Mouse (Mus musculus): ENCODE data around the gene Adgrf3. TPM values are rescaled to one million over a fixed set of nuclear protein-coding genes. Genes with fewer than 3 reads are reported as not detected.

The Adgrf3 gene
- polyA plus RNA-seq, 1 experiment from 2014 or later, result not detected

- WGBS, result 91% methylated on average over 1 of the region's 1 CpGs
- no peak overlapping the region for H3K4me2 ChIP-seq (ENCODE audit: low read length)
- no peak for DNase-seq (ENCODE audit: low spot score)
These were observed 13.1 kb downstream of the Adgrf3 start for GRCm38 (mm10) chr5:30192452-30192851.

GRCm38 (mm10) chr5:30187687-30188485 is 17.6 kb downstream of the Adgrf3 start:
- Histone ChIP-seq H3K27me3 (replicated peaks; ENCODE audit: control insufficient read depth, insufficient read depth, low read length) (no peaks in the 10 kb centered on the region), H3K36me3 (ENCODE audit: control insufficient read depth, insufficient read depth, low read length) (peaks cover 39% of the 10 kb centered on the region), H3K9me3 (replicated peaks; ENCODE audit: control insufficient read depth, low read length) (no peaks in the 10 kb centered on the region), H3K27ac (ENCODE audit: low read depth, low read length) (no peak overlapping the region), H3K4me2 (ENCODE audit: low read length) (no peak overlapping the region), H3K4me1 (ENCODE audit: control insufficient read depth, insufficient read depth, low read length) (no peaks in the 10 kb centered on the region), H3K4me3 (ENCODE audit: low read depth, low read length) (no peak overlapping the region), H3K9ac (ENCODE audit: low read length) (no peak overlapping the region)
- WGBS, result 97% methylated on average over 12 of the region's 12 CpGs
- DNase-seq (ENCODE audit: low spot score) (no peak), ATAC-seq (no peak)

More at GRCm38 (mm10) chr5:30192452-30192851, 13.1 kb downstream of the Adgrf3 start:
- H3K9ac ChIP-seq (ENCODE audit: low read length), result no peak overlapping the region
- no peak overlapping the region for H3K4me3 ChIP-seq (ENCODE audit: low read depth, low read length)
- H3K9me3 ChIP-seq (replicated peaks; ENCODE audit: control insufficient read depth, low read length), result no peaks in the 10 kb centered on the region
- no peaks in the 10 kb centered on the region for H3K27me3 ChIP-seq (replicated peaks; ENCODE audit: control insufficient read depth, insufficient read depth, low read length)
- H3K4me1 ChIP-seq (ENCODE audit: control insufficient read depth, insufficient read depth, low read length), result no peaks in the 10 kb centered on the region
- H3K36me3 ChIP-seq (ENCODE audit: control insufficient read depth, insufficient read depth, low read length), result peaks cover 14% of the 10 kb centered on the region; the same call in 1 of the 2 replicates
- no peak overlapping the region for H3K27ac ChIP-seq (ENCODE audit: low read depth, low read length)
- ATAC-seq, result no peak

- no peak overlapping the region for H3K27ac ChIP-seq (ENCODE audit: low read depth, low read length)
- no peak overlapping the region for H3K4me3 ChIP-seq (ENCODE audit: low read depth, low read length)
- no peak overlapping the region for H3K4me2 ChIP-seq (ENCODE audit: low read length)
- H3K9ac ChIP-seq (ENCODE audit: low read length), result no peak overlapping the region
- H3K27me3 ChIP-seq (replicated peaks; ENCODE audit: control insufficient read depth, insufficient read depth, low read length), result no peaks in the 10 kb centered on the region
- H3K4me1 ChIP-seq (ENCODE audit: control insufficient read depth, insufficient read depth, low read length), result no peaks in the 10 kb centered on the region
- H3K9me3 ChIP-seq (replicated peaks; ENCODE audit: control insufficient read depth, low read length), result no peaks in the 10 kb centered on the region
- ATAC-seq, result no peak
- 88% methylated on average over 4 of the region's 4 CpGs for WGBS
- no peak for DNase-seq (ENCODE audit: low spot score)
- H3K36me3 ChIP-seq (ENCODE audit: control insufficient read depth, insufficient read depth, low read length), result peaks cover 80% of the 10 kb centered on the region
These were observed 29.7 kb downstream of the Adgrf3 start for GRCm38 (mm10) chr5:30175811-30176210.

- peaks cover 71% of the 10 kb centered on the region for H3K36me3 ChIP-seq (ENCODE audit: control insufficient read depth, insufficient read depth, low read length)
- H3K27ac ChIP-seq (ENCODE audit: low read depth, low read length), result no peak overlapping the region
- H3K4me3 ChIP-seq (ENCODE audit: low read depth, low read length), result no peak overlapping the region
- no peaks in the 10 kb centered on the region for H3K4me1 ChIP-seq (ENCODE audit: control insufficient read depth, insufficient read depth, low read length)
- H3K4me2 ChIP-seq (ENCODE audit: low read length), result no peak overlapping the region
- ATAC-seq (no peak), DNase-seq (ENCODE audit: low spot score) (no peak)
- WGBS, result 49% methylated on average over 20 of the region's 20 CpGs
- H3K9ac ChIP-seq (ENCODE audit: low read length), result no peak overlapping the region
- H3K27me3 ChIP-seq (replicated peaks; ENCODE audit: control insufficient read depth, insufficient read depth, low read length), result no peaks in the 10 kb centered on the region
- no peaks in the 10 kb centered on the region for H3K9me3 ChIP-seq (replicated peaks; ENCODE audit: control insufficient read depth, low read length)
These were observed 32.4 kb downstream of the Adgrf3 start for GRCm38 (mm10) chr5:30172931-30173692.

GRCm38 (mm10) chr5:30172115-30172514 is 33.4 kb downstream of the Adgrf3 start:
- ATAC-seq (no peak), DNase-seq (ENCODE audit: low spot score) (no peak)
- Histone ChIP-seq H3K9me3 (replicated peaks; ENCODE audit: control insufficient read depth, low read length) (no peaks in the 10 kb centered on the region), H3K27ac (ENCODE audit: low read depth, low read length) (no peak overlapping the region), H3K36me3 (ENCODE audit: control insufficient read depth, insufficient read depth, low read length) (peaks cover 69% of the 10 kb centered on the region), H3K9ac (ENCODE audit: low read length) (no peak overlapping the region), H3K4me2 (ENCODE audit: low read length) (no peak overlapping the region), H3K4me3 (ENCODE audit: low read depth, low read length) (no peak overlapping the region), H3K4me1 (ENCODE audit: control insufficient read depth, insufficient read depth, low read length) (no peaks in the 10 kb centered on the region), H3K27me3 (replicated peaks; ENCODE audit: control insufficient read depth, insufficient read depth, low read length) (no peaks in the 10 kb centered on the region)

- H3K27ac ChIP-seq (ENCODE audit: low read depth, low read length), result no peak overlapping the region
- H3K4me2 ChIP-seq (ENCODE audit: low read length), result no peak overlapping the region
- DNase-seq (ENCODE audit: low spot score), result no peak
- no peaks in the 10 kb centered on the region for H3K9me3 ChIP-seq (replicated peaks; ENCODE audit: control insufficient read depth, low read length)
- H3K9ac ChIP-seq (ENCODE audit: low read length), result no peak overlapping the region
- no peaks in the 10 kb centered on the region for H3K4me1 ChIP-seq (ENCODE audit: control insufficient read depth, insufficient read depth, low read length)
- WGBS, result 84% methylated on average over 5 of the region's 5 CpGs
- ATAC-seq, result no peak
- H3K27me3 ChIP-seq (replicated peaks; ENCODE audit: control insufficient read depth, insufficient read depth, low read length), result no peaks in the 10 kb centered on the region
- no peak overlapping the region for H3K4me3 ChIP-seq (ENCODE audit: low read depth, low read length)
- peaks cover 52% of the 10 kb centered on the region for H3K36me3 ChIP-seq (ENCODE audit: control insufficient read depth, insufficient read depth, low read length)
These were observed 35.1 kb downstream of the Adgrf3 start for GRCm38 (mm10) chr5:30170303-30170940.

- WGBS, result 95% methylated on average over 5 of the region's 5 CpGs
- Histone ChIP-seq H3K27me3 (replicated peaks; ENCODE audit: control insufficient read depth, insufficient read depth, low read length) (no peaks in the 10 kb centered on the region), H3K4me1 (ENCODE audit: control insufficient read depth, insufficient read depth, low read length) (no peaks in the 10 kb centered on the region)
These were observed 40.1 kb downstream of the Adgrf3 start for GRCm38 (mm10) chr5:30165234-30165946.

GRCm38 (mm10) chr5:30162339-30162738 is 43.2 kb downstream of the Adgrf3 start:
- H3K9ac ChIP-seq (ENCODE audit: low read length), result no peak overlapping the region
- DNase-seq (ENCODE audit: low spot score) (no peak), ATAC-seq (no peak)
- no peaks in the 10 kb centered on the region for H3K9me3 ChIP-seq (replicated peaks; ENCODE audit: control insufficient read depth, low read length)
- no peak overlapping the region for H3K4me3 ChIP-seq (ENCODE audit: low read depth, low read length)
- no peaks in the 10 kb centered on the region for H3K27me3 ChIP-seq (replicated peaks; ENCODE audit: control insufficient read depth, insufficient read depth, low read length)
- no peak overlapping the region for H3K4me2 ChIP-seq (ENCODE audit: low read length)
- no peaks in the 10 kb centered on the region for H3K4me1 ChIP-seq (ENCODE audit: control insufficient read depth, insufficient read depth, low read length)
- no peak overlapping the region for H3K27ac ChIP-seq (ENCODE audit: low read depth, low read length)
- H3K36me3 ChIP-seq (ENCODE audit: control insufficient read depth, insufficient read depth, low read length), result peaks cover 5% of the 10 kb centered on the region; the same call in 1 of the 2 replicates
- WGBS, result 88% methylated on average over 6 of the region's 6 CpGs

More at GRCm38 (mm10) chr5:30165234-30165946, 40.1 kb downstream of the Adgrf3 start:
- DNase-seq (ENCODE audit: low spot score) (no peak), ATAC-seq (no peak)
- Histone ChIP-seq H3K4me2 (ENCODE audit: low read length) (no peak overlapping the region), H3K27ac (ENCODE audit: low read depth, low read length) (no peak overlapping the region), H3K9me3 (replicated peaks; ENCODE audit: control insufficient read depth, low read length) (no peaks in the 10 kb centered on the region), H3K9ac (ENCODE audit: low read length) (no peak overlapping the region), H3K4me3 (ENCODE audit: low read depth, low read length) (no peak overlapping the region), H3K36me3 (ENCODE audit: control insufficient read depth, insufficient read depth, low read length) (peaks cover 19% of the 10 kb centered on the region; the same call in 1 of the 2 replicates)
